Mouse (Mus musculus) left cerebral cortex, postnatal 25 days (tissue): ENCODE data around the gene Abhd17c. TPM values are rescaled to one million over a fixed set of nuclear protein-coding genes. Genes with fewer than 3 reads are reported as not detected.

Experiments used
- DNase-seq, 2 experiments: peaks; one replicate each; pipeline ENCODE4 v3.0.0; 2022; ENCODE audit warnings: low spot score in 2 of 2, mixed read lengths in 1 of 2
- intact Hi-C: fragments of 180-260 bp; cut with DNase I; formaldehyde crosslinking; loops from one replicate; pipeline ENCODE4 v1.15.1; 2025
- total RNA-seq, 2 experiments: library from RNA; stranded (reverse); gene quantifications; 2 replicates each; pipeline ENCODE4 v1.2.3; 2021

Gene Abhd17c
- total RNA-seq, 2 experiments from 2014 or later = 36.9 to 37.9 TPM

- DNase-seq = no peak
- intact Hi-C loops = no loop called here
These were observed 7.7 kb upstream of the Abhd17c start for GRCm38 (mm10) chr7:84159414-84159813.

GRCm38 (mm10) chr7:84153821-84154220 is 2.1 kb upstream of the Abhd17c start:
- intact Hi-C loops = loop anchor here (2.0 to 5.0 kb wide), 3 partner anchors 21 to 118 kb away; partner anchors contain the start of gene Cemip
- DNase-seq = no peak

GRCm38 (mm10) chr7:84152821-84153220 is 1.1 kb upstream of the Abhd17c start:
- no peak for DNase-seq
- intact Hi-C loops = loop anchor here (2.0 to 5.0 kb wide), 3 partner anchors 22 to 119 kb away; partner anchors contain the start of gene Cemip

GRCm38 (mm10) chr7:84152374-84152773 is 681 bp upstream of the Abhd17c start:
- intact Hi-C loops = loop anchor here (2.0 to 5.0 kb wide), 3 partner anchors 22 to 120 kb away; partner anchors contain the start of gene Cemip
- DNase-seq = no peak

GRCm38 (mm10) chr7:84151960-84152334 is 254 bp upstream of the Abhd17c start:
- intact Hi-C loops = loop anchor here (2.0 to 5.0 kb wide), 3 partner anchors 23 to 120 kb away; partner anchors contain the start of gene Cemip
- DNase-seq = peak; percentile 93

GRCm38 (mm10) chr7:84150361-84151000 is 1.2 kb downstream of the Abhd17c start:
- intact Hi-C loops = loop anchor here (5.0 kb wide), 2 partner anchors 63 to 122 kb away; partner anchors contain the start of gene Cemip
- DNase-seq = no peak

- intact Hi-C loops = loop anchor here (5.0 kb wide), 2 partner anchors 63 to 122 kb away; partner anchors contain the start of gene Cemip
- no peak for DNase-seq
These were observed 1.9 kb downstream of the Abhd17c start for GRCm38 (mm10) chr7:84149821-84150220.

GRCm38 (mm10) chr7:84148896-84149295 is 2.8 kb downstream of the Abhd17c start:
- DNase-seq = peak in 1 of 2 experiments; percentile 56
- intact Hi-C loops = no loop called here

- intact Hi-C loops = no loop called here
- DNase-seq = no peak
These were observed 3.9 kb downstream of the Abhd17c start for GRCm38 (mm10) chr7:84147746-84148145.

- DNase-seq = no peak
- intact Hi-C loops = no loop called here
These were observed 6.1 kb downstream of the Abhd17c start for GRCm38 (mm10) chr7:84145633-84146032.

- no peak for DNase-seq
- intact Hi-C loops = no loop called here
These were observed 8.8 kb downstream of the Abhd17c start for GRCm38 (mm10) chr7:84142736-84143473.

- DNase-seq = no peak
- intact Hi-C loops = no loop called here
These were observed 9.5 kb downstream of the Abhd17c start for GRCm38 (mm10) chr7:84142196-84142595.

GRCm38 (mm10) chr7:84139566-84139965 is 12.1 kb downstream of the Abhd17c start:
- no peak for DNase-seq
- intact Hi-C loops = no loop called here

GRCm38 (mm10) chr7:84138731-84139130 is 13.0 kb downstream of the Abhd17c start:
- intact Hi-C loops = no loop called here
- no peak for DNase-seq

GRCm38 (mm10) chr7:84137779-84138178 is 13.9 kb downstream of the Abhd17c start:
- DNase-seq = peak; percentile 40 to 74
- intact Hi-C loops = no loop called here

GRCm38 (mm10) chr7:84135799-84136700 is 15.6 kb downstream of the Abhd17c start:
- no peak for DNase-seq
- intact Hi-C loops = no loop called here

GRCm38 (mm10) chr7:84132704-84133103 is 19.0 kb downstream of the Abhd17c start:
- DNase-seq = no peak
- intact Hi-C loops = no loop called here

GRCm38 (mm10) chr7:84131736-84132135 is 20.0 kb downstream of the Abhd17c start:
- DNase-seq = no peak
- intact Hi-C loops = no loop called here

- DNase-seq = peak in 1 of 2 experiments; percentile 39
- intact Hi-C loops = no loop called here
These were observed 23.0 kb downstream of the Abhd17c start for GRCm38 (mm10) chr7:84128661-84129060.

- intact Hi-C loops = no loop called here
- DNase-seq = no peak
These were observed 26.0 kb downstream of the Abhd17c start for GRCm38 (mm10) chr7:84125730-84126129.
